Mouse (Mus musculus): ENCODE data around the gene Ptgdr2. TPM values are rescaled to one million over a fixed set of nuclear protein-coding genes. Genes with fewer than 3 reads are reported as not detected.
A peak's percentile ranks its signal among the peaks of the same experiment; 100 is the strongest.

Ptgdr2 gene
- polyA plus RNA-seq, 1 experiment = not detected

DNA sequence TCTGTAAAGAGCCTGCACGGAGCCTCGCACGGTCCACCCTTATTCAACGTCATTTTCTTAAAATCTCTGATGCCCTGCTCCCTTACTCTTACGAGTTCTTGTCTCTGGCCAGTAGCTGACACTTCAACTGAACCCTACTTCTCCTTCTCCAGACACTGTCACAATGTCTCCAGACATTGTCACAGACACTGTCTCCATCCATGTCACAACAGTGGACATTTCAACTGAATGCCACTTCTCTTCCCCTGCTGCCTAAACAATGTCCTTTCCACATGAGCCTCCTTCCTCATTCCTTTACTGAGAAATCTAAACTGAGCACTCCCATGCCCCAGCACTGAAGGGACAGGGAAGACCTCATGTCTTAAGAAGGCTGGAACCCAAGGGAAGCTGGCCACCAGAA is 10.3 kb downstream of the Ptgdr2 start:
- H3K27ac ChIP-seq (ENCODE audit: insufficient read depth, low read length) = no peak overlapping the region
- peak overlapping the region; percentile 84 for H3K4me3 ChIP-seq (ENCODE audit: insufficient read depth, low read length)
- no peak for TF ChIP-seq POLR2A (IDR thresholded peaks at IDR 0.05; ENCODE audit: low read depth, low read length)
- peaks cover 11% of the 10 kb centered on the region for H3K4me1 ChIP-seq (ENCODE audit: control insufficient read depth, insufficient read depth, low read length)

- 0 out of 2 replicates have a peak overlapping the region, but pooled peaks have one; percentile 17 for H3K27ac ChIP-seq (ENCODE audit: insufficient read depth, low read length)
- no peak for TF ChIP-seq CTCF (IDR thresholded peaks at IDR 0.05; ENCODE audit: borderline replicate concordance, insufficient read depth, low read length)
- no peak for TF ChIP-seq POLR2A (IDR thresholded peaks at IDR 0.05; ENCODE audit: low read depth, low read length)
- H3K4me1 ChIP-seq (ENCODE audit: control insufficient read depth, insufficient read depth, low read length) = peaks cover 11% of the 10 kb centered on the region
- H3K4me3 ChIP-seq (ENCODE audit: insufficient read depth, low read length) = peak overlapping the region; percentile 84
These were observed 11.5 kb downstream of the Ptgdr2 start for GRCm38 (mm10) chr19:10948416-10948815.

DNA sequence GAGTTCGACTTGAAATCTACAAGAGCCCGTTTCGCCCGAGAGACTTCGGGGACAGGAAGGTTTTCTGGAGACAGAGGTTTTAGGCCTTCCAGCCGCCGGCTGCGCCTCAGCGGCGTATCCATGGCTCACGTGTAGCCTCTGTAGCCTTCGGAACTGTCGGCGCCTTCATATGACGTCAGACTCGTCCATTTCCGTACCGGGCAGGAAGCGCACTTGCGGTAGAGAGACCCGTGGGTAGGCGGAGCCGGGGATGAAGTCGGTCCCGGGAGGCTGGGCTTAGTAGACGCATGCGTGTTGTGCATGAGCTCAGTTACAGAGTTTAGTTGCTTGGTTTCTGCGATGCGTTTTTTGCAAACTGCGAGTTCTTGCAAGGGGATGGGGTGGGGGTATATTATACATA is 12.2 kb downstream of the Ptgdr2 start, which contains the start of gene Ccdc86:
Gene Ccdc86, minus strand, starts transcription at position 155 of the 400 bp plus-strand sequence.
- Histone ChIP-seq H3K27ac (ENCODE audit: insufficient read depth, low read length) (0 out of 2 replicates have a peak within 1 kb of the TSS, but pooled peaks have one; percentile 17), H3K4me3 (ENCODE audit: insufficient read depth, low read length) (peak within 1 kb of the TSS; percentile 84), H3K4me1 (ENCODE audit: control insufficient read depth, insufficient read depth, low read length) (peaks cover 11% of the 10 kb centered on the region)
- TF ChIP-seq CTCF (IDR thresholded peaks at IDR 0.05; ENCODE audit: borderline replicate concordance, insufficient read depth, low read length) (no peak), POLR2A (IDR thresholded peaks at IDR 0.05; ENCODE audit: low read depth, low read length) (peak; percentile 66)

- Histone ChIP-seq H3K27ac (ENCODE audit: insufficient read depth, low read length) (no peak overlapping the region), H3K4me3 (ENCODE audit: insufficient read depth, low read length) (no peak overlapping the region), H3K4me1 (ENCODE audit: control insufficient read depth, insufficient read depth, low read length) (peaks cover 11% of the 10 kb centered on the region)
- no peak for TF ChIP-seq CTCF (IDR thresholded peaks at IDR 0.05; ENCODE audit: borderline replicate concordance, insufficient read depth, low read length)
- no peak for TF ChIP-seq POLR2A (IDR thresholded peaks at IDR 0.05; ENCODE audit: low read depth, low read length)
These were observed 12.6 kb downstream of the Ptgdr2 start for GRCm38 (mm10) chr19:10949558-10949957.

DNA sequence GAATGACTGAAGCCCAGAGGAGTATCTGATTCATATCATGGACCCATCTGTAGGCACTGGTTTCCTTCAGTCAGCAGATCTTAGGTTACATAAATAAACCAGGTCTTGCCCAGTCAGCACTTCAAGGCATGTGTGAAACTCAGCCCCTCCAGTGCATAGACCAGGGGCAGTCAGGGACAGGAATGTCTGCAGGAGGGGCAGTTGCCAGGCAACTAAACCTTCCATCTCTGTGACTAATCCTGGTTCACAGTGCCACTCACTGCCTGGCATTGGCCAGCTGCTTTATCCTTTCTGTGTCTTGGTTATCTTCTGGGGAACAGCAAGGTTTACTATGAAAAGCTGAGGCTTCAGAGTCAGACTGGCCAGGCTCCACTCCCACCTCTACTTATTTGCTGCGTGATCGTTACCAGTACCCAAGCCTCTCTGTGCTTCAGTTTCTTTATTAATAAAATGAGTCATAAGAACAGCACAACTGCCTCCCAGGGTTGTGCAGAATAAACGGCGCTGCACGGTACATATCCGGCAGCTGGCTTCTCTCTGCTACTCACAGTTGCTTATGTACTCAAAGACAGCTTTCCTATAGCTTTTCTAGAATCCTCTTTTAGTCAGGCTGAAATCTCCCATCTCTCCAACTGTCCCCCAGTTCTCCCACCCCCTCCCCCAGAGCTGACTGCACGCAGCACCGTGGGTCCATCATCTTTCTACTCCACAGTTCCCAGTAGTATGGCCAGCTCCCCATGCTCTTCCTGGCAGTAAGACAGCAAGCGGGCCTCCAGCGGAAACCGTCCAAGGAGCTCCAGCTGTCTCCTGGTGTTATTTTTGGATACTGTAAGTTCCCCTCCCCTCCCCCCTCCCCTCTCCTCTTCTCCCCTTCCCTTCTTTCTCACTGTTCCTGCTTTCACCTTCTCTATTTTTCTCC is 15.3 kb downstream of the Ptgdr2 start:
- TF ChIP-seq CTCF (IDR thresholded peaks at IDR 0.05; ENCODE audit: borderline replicate concordance, insufficient read depth, low read length) = no peak
- TF ChIP-seq POLR2A (IDR thresholded peaks at IDR 0.05; ENCODE audit: low read depth, low read length) = no peak
- Histone ChIP-seq H3K4me1 (ENCODE audit: control insufficient read depth, insufficient read depth, low read length) (peaks cover 5% of the 10 kb centered on the region), H3K27ac (ENCODE audit: insufficient read depth, low read length) (peak overlapping the region; percentile 63), H3K4me3 (ENCODE audit: insufficient read depth, low read length) (no peak overlapping the region)

DNA sequence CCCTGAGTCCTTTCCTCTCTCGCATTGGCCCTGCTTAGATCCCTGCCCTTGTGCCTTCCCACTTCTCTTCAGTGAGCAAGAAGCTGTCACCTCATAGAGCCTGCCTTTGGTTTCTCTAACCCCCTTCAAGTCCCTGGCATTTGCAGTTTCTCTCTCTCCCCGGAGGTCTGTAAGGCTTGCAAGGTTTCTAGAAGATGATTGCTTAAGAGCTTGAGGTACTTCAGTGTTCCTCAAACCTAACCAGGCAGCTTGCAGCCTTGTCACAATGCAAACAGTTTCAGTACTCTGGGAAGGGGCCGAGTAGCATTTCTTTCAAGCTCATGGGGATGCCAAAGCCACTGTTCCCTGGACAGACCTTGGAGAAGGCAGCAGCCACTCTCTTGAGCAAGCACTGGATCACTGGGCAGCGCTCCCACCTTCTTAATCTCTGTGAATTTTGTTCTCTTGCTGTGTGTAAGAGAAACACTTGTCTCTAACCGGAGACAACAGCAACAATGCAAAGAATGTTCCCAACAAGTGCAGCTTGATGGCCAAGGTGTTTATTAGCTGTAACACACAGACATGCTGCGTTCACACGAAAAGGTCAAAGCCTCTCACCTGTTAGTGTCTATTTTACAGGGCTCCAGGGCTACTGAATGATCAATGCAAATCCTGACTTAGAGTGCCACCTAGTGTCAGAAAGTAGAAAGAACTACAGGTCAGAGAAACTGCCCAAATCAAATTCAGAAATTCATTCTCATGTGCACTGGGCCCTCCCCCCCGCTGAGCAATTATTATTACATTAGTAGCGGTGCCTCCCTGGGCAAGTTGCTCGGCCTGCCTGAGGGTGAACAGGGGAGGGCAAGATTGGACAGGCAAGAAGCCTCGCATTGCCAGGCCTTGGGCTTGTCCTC is 22.4 kb downstream of the Ptgdr2 start:
- Histone ChIP-seq H3K4me1 (ENCODE audit: control insufficient read depth, insufficient read depth, low read length) (no peaks in the 10 kb centered on the region), H3K27ac (ENCODE audit: insufficient read depth, low read length) (no peak overlapping the region), H3K4me3 (ENCODE audit: insufficient read depth, low read length) (no peak overlapping the region)
- no peak for TF ChIP-seq CTCF (IDR thresholded peaks at IDR 0.05; ENCODE audit: borderline replicate concordance, insufficient read depth, low read length)
- no peak for TF ChIP-seq POLR2A (IDR thresholded peaks at IDR 0.05; ENCODE audit: low read depth, low read length)

DNA sequence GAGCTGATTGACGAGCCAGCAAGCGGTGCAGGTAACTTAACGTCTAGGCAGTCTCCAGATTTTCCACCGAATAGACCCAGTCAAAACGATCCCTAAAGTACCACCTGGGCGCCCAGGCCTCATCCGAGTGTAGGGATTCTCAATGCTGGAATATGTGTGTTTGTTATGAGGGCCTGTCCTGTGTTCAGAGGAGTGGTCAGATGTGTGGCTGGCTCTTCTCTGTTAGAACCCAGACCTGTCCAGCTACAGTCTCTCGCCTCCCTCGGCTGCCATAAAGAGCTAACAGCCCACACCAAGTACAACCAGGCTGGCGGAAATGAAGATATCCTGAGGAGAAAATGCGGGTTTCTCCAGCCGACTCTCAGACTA is 23.0 kb downstream of the Ptgdr2 start:
- no peak for TF ChIP-seq POLR2A (IDR thresholded peaks at IDR 0.05; ENCODE audit: low read depth, low read length)
- TF ChIP-seq CTCF (IDR thresholded peaks at IDR 0.05; ENCODE audit: borderline replicate concordance, insufficient read depth, low read length) = no peak
- Histone ChIP-seq H3K27ac (ENCODE audit: insufficient read depth, low read length) (no peak overlapping the region), H3K4me3 (ENCODE audit: insufficient read depth, low read length) (no peak overlapping the region), H3K4me1 (ENCODE audit: control insufficient read depth, insufficient read depth, low read length) (no peaks in the 10 kb centered on the region)

GRCm38 (mm10) chr19:10965721-10966120 is 28.8 kb downstream of the Ptgdr2 start:
- TF ChIP-seq POLR2A (IDR thresholded peaks at IDR 0.05; ENCODE audit: low read depth, low read length) (no peak), CTCF (IDR thresholded peaks at IDR 0.05; ENCODE audit: borderline replicate concordance, insufficient read depth, low read length) (no peak)
- H3K4me1 ChIP-seq (ENCODE audit: control insufficient read depth, insufficient read depth, low read length) = no peaks in the 10 kb centered on the region

GRCm38 (mm10) chr19:10968578-10968977 is 31.6 kb downstream of the Ptgdr2 start:
- TF ChIP-seq CTCF (IDR thresholded peaks at IDR 0.05; ENCODE audit: borderline replicate concordance, insufficient read depth, low read length) (no peak), POLR2A (IDR thresholded peaks at IDR 0.05; ENCODE audit: low read depth, low read length) (no peak)
- no peak overlapping the region for H3K4me3 ChIP-seq (ENCODE audit: insufficient read depth, low read length)

More at GRCm38 (mm10) chr19:10965721-10966120, 28.8 kb downstream of the Ptgdr2 start:
- H3K27ac ChIP-seq (ENCODE audit: insufficient read depth, low read length) = no peak overlapping the region
- no peak overlapping the region for H3K4me3 ChIP-seq (ENCODE audit: insufficient read depth, low read length)

More at GRCm38 (mm10) chr19:10968578-10968977, 31.6 kb downstream of the Ptgdr2 start:
- Histone ChIP-seq H3K27ac (ENCODE audit: insufficient read depth, low read length) (no peak overlapping the region), H3K4me1 (ENCODE audit: control insufficient read depth, insufficient read depth, low read length) (no peaks in the 10 kb centered on the region)
